Mouse (Mus musculus) c-Kit-negative CD71-positive TER-119-positive erythroid progenitor cells, embryonic 14.5 days (primary cell): ENCODE results near the gene Adamtsl1.

Source experiments
- DNase-seq: peaks from one replicate; pipeline ENCODE4 v3.0.0-alpha.2; 2013; ENCODE audit warnings: low read depth, low spot score

Gene Adamtsl1

DNA sequence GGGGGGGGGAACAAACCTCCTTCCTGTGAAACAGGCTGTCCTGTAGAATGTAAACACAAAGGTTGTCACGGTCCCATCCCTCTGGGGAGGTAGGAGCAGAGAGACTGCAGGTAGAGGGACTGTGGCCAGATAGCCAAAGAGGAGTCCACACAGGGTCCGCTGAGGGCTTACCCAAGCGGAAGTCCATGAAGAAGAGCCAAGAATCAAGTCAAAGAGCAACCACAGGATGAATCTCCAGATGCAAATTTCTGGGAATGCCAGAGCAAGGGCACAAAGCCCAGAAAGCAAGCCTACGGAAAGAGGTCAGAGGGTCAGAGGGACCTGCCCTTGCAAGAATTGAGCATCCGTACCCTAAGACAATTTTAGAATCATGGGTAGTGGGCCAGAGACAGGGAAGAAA lies 677.2 kb downstream of the Adamtsl1 start:
- DNase-seq = no peak

DNA sequence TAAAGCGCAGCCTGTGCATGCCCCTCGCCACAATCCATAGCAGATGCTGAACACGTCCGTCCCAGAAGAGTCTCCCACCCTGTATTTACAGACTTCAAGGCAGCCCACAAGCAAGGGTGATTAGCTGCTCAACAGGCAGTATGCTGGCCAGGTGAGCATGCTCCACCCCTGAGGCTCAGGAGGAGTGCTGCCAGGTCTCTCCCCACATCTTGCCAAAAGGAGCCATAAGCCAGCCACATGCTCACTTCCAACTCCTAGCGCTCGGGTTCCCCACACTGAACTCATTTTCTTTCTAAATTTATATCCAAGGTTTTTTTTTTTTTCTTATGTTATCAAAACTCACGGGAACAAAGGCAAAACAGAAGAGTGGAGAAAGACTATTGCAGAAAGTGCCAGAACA lies 687.8 kb downstream of the Adamtsl1 start:
- no peak for DNase-seq

DNA sequence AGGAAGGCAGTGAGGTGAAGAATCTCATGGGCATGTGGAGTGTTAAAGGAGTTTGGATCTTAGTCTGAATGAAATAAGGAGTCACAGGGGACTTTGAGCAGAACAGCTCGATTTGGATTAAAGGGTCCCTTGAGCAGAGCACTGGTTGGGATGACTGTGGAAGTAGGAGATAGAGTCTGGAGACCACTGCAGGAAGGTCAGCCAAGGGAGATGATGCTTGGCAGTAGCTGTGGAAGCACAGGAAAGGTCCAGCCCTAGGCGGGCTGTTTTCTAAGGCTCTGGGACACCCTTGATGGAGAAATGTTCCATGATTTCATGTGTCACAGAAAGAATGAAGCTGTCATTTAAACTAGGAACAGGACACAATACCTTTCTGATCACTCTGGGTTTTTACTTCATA lies 689.3 kb downstream of the Adamtsl1 start:
- DNase-seq = no peak

DNA sequence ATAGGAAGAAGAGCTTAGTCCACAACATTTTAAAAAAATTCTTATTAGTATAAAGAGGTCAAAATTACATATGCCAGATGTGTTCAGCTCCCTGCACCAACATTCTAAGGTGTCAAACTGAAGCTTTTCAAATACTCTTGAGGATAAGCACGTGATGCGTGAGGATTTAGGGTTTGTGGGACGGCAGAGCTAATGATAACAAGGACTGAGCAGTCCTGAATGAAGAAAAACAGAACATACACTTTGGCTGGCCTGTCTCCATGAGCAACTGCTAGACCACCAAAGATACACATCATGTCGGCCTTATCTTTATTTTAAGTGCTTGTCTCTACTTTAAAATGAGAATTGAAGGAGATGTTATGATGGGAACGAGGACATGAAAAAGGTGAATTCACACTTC lies 710.9 kb downstream of the Adamtsl1 start:
- DNase-seq = no peak

DNA sequence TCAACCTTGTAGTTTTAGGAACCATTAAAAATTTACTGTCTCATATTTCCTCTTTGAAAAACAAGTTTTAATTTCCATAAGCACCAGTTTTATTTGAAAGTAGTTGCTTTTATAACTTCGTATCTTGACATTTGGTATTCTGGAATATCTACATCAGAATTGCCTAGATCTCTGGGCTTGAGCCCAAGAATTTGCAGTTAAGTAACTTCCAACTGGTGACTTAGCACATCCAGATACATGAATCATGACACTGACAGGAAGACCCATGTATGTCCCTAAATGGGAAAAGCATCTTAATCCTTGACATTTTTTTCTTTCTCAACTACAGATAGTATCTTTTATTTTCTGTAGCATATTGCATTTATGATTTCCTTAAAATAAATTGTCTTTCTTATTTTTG lies 713.1 kb downstream of the Adamtsl1 start:
- no peak for DNase-seq

DNA sequence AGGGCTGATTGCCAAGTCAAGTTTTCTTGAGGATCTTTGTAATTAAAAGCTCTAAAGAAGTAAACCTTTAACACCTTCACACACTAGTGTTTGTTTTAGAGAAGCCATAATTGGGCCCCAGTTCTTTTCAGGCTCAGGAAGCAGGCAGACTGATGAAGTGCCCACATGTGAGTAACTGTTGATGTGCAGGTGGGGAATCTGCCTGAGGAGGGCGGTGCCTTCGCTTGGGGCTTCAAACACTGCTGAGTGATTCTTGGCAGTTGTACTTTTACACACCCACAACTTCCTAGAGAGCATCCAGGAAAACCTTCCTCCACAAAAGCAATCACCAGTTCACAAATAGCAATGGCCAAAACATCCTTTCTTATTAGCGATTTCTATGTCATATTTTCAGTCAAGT lies 719.2 kb downstream of the Adamtsl1 start:
- DNase-seq = no peak

DNA sequence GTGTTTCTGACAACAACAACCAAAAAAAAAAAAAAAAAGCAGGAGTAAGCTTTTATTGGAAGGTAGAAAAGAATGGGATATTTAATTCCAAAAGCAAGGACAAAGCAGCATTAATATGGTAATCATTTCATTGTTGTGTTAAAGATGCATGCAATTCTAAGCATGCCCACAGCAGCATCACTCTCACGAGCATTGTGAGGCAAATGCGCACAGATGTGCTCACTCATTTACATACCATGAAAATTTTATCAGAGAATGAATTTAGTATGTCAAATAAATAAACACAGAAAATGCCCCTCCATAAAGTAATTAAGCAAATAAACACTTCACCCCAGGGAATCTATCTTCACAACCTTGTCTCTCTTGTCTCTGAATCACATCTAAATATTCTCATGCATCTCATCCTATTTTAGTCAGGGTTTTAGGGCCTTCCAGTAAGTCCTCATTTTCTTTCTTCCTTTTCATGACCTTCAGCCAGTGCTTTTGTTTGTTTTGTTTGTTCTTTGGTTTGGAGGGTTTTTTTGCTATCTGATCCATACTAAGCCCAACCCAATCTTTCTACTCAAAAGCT lies 728.0 kb downstream of the Adamtsl1 start:
- no peak for DNase-seq

DNA sequence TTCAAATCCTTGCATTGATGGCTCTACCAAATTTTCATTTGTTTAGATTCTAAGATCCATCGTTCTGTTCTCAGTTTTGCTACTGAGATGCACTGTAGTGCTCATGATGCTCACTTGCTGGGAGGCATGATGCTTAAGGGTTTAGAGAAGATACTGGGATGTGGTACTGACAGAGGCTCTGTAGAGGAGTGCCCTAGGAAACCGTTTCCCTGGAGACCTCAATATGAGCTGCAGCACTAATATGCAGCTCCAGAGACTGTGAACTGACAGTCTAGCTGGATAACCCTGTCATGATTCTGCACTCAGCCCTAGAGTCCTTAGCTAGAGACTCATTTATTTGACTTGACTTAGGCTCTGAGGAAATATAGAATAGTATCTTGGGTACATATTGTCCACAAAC lies 756.1 kb downstream of the Adamtsl1 start:
- DNase-seq = no peak

DNA sequence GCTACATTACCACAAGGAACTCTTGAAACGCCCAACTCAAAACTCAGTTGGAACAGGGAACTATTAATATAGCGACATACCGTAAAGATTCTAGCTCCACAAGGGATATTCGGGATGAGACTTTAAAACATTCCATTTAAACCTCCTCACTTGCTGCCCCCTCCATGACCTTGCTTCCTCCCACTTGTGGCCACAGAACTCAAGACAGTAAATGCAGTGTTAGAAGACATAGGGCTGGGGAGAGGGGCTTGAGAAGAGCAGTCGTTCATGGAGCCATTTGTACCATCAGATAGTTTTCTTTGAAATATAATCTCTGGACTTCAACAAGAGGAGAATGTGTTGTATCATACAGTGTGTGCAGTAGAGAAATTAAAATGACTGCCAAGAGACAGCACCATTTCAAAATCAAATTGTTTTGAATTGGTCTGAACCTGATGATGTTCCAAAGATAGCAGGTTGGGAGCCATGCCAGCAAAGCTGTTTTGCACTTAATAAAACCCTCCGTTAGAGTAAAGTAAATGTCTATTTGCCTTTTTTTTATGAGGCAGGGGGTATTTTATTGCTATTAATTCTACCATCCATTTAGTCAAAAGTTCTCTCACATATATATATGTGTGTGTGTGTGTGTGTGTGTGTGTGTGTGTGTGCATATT lies 759.9 kb downstream of the Adamtsl1 start:
- no peak for DNase-seq

DNA sequence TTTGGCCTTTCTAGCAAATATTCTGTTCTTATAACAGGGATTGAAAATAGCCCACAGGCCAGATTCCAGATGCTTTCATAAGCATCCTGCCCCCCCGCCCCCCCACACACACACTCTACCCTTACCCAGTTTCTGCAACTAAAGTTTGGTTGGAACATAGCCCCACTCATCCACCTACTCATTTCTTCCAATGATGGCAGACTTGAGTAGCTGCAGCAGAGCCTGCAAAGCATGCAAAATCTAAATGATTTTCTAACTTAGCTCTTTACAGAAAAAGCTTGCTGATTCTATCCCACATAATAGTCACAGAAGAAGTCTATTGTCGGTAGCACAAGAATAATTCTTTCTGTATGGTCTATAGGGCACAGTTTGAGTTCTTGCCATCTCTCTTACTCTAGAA lies 760.7 kb downstream of the Adamtsl1 start:
- DNase-seq = no peak

DNA sequence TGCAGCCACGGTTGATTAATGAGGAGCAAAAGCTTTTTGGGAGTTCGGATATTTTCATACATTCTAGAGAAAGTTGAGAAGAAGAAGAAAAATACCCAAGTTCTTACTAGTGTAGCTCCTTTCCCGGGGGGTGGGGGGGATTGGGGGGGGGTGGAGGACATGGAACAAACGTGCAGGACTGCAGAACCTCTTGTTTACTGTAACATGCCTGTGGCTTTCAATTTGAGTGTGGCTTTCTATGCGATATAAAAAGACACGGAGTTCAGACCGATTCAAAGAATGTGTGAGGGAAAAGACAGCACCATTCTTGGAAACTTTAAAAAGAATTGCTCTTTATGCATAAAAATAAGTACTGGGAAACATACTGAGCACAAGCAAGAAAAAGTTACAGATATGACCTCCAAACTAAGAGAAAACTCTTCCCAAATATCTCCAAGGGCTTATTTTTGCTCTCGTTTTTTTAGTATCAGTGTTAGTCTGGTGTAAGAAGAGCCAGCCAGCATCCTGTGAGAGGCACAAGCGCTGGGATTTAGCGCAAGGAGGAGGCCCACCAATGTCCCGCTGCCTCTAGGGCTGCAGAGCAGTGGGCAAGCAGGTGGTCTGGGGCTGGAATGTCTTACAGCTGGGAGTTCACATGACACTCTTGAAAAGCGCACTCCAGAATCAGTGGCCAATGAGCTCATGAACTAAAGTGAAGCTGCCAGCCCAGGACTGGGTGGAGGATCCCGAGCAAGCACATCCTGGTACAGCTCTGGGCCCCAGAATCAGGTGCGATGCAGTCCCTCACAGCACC lies 762.2 kb downstream of the Adamtsl1 start:
- DNase-seq = no peak

DNA sequence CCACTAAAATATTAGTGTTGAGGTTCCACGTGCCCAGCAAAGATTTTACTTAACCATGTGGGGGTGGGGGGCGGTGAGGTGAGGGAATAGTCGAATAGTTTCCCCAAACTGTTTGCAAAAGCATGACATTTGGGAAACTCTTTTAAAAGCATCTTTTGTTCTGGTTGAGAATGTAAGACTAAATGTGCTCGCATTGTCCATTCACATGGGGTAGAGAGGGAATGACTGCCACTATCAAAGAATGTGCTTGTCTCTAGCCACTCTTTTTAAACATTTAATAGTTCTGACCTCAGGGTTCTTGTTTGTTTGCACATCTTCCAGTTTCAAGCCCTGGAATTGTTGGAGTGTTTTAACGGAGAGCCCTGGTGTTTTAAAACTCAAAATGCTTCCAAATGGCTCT lies 764.6 kb downstream of the Adamtsl1 start:
- DNase-seq = no peak

DNA sequence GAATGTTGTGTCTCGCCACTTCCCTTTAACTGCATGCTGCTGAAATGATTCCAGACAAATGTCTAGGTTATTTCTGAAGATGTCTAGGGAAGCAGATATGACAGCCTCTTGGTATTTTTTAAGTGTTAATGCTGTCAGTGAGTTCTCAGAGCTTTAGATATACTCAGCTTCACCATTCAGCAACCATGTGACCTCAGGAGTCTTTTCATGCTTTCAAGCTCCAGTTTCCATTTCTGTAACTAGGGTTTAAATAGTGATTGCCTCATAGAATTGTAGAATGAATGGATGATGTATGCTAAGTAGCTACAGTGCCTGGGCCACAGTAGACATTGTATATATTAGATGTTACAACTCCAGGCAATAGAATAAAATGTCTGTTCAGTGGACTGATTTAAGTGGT lies 772.6 kb downstream of the Adamtsl1 start:
- DNase-seq = no peak

DNA sequence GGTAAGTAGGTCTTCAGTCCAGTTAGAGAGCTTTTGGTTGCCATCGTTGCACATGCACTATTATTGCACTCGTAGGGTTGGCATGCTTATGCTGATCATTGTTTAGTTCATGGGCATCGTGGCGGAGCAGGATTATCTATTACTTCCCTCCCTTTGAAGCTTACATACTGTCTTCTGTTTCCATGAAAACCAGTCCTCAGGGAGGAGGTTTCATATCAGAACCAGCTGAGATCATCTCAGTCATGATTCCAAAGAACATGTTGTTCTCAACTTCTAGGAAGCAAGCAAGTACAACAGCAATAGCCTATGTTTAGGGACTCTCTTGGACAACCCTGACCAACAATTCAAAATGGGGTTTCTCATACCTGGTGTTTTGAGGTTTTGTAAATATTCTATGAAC lies 774.3 kb downstream of the Adamtsl1 start:
- no peak for DNase-seq

DNA sequence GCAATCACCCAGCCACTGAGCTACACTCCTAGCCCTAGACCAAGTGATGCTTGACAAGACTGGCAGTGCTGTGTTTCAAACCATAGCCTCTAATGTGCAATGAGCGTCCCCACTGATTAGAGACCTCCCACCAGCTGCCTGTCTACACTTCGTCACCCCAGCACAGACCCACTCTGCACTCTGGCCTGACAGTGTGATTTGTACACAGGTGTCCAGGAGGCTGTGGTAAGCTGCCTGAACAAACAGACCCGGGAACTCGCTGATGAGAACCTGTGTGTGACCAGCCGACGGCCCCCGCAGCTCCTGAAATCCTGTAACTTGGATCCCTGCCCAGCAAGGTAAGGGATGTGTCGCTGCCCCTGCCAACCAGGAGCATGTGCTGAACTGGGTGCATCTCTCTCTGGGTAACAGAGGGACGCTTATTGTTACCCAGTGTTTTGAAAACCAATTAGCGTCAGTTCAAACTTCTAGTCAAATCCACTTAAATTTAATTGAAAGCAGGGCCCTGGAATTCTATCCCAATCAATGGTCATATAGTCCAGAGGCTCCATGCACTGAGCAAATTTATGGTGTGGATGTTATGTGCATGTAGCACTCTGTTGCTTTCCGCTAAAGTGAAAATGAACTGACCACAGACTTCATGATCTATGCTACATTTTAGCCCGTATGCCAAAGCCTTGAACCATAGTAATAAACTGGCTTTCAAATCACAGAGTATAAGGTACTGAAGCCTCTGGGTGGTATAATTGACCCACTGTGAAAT lies 775.7 kb downstream of the Adamtsl1 start:
- DNase-seq = no peak

DNA sequence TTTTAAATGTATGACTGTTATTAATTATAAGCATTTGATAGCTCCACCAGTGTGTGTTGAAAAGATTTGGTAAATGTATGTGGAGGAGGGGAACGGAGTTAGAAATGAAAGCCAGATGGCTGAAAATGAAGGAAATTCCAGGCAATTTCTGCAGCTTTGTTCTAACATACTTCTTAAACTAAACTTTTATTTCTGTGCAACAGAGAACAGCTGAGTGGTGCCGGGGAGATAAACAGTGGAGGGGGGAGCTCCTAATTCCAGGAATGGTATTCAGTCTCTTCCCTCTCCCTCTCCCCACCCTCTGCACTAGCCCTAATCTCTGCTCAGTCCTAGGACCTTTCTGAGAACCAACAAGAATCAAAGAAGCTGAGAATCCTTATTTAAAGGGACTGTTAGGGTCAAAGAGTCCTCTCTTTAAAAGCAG lies 780.9 kb downstream of the Adamtsl1 start:
- no peak for DNase-seq

DNA sequence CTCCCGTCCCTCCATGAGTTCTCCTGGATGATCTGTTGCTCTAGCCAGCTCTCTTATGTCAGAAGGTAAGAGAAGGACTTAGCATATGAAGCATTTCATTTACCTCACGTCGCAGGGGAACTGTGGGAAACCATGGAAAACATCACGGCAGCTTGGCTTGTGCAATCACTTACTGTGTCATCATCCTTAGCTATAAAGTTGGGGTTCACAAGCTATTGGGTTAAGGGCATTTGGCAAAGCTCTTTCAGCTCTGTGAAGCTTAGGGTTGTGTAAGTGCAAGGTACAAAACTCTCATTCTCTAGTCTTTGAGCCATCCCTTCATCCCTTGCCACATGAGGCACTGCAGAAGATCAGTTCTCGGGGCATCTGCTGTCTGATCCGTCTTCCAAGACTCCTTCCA lies 787.5 kb downstream of the Adamtsl1 start:
- no peak for DNase-seq

DNA sequence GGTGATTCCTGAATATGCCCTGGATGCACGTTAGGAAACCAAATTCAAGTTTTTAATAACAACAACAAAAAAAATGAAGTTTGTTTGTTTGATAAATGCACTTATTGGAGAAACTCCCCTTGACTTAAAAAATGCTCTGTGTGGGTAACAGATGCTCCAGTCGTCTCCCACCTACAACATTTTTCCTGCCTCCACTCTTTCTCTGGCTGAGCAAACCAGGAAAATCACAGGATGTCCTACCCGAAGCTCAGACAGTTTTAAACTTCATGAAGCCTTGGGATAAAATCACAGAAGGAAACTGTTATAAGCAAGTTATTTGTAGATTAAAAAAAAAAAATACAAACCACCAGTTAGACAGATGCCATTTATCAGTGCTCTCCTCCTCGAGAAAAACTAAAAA lies 788.1 kb downstream of the Adamtsl1 start:
- DNase-seq = no peak

DNA sequence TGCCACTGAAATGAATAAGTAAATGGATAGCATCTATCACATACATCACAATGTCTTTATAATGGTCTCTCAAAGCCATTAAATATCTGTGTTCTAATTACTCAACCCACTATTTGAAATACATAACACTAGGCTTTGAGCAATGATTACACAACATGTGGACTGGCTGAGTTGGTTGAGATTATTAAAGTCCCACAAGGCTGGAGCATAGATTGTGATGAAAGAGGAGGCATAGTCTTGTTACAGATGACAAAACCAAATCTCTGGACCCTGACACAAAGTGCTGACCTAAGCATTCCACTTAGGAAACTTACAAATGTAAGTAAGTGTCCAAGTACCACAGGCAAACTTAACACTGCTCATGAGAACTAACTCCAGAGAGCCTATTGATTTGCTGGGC lies 792.8 kb downstream of the Adamtsl1 start:
- no peak for DNase-seq

DNA sequence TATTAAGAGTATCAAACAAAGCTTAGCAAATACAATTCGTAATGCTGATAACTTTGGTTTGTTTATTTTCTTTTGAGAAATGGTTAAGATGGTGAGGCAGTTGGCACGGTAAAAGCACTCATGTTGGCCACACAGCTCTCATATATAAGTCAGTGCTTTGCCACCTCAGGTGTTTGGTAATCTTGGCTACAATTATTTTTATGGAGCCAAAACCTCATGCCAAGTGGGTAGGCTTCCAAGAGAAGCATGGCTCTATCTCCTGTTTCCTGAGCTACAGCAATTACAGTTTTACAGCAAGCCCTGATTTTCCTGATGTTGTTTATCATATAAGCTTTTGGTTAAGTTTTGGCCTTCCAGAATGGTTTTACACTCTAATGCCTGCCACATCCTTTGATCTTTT lies 795.2 kb downstream of the Adamtsl1 start:
- DNase-seq = no peak

DNA sequence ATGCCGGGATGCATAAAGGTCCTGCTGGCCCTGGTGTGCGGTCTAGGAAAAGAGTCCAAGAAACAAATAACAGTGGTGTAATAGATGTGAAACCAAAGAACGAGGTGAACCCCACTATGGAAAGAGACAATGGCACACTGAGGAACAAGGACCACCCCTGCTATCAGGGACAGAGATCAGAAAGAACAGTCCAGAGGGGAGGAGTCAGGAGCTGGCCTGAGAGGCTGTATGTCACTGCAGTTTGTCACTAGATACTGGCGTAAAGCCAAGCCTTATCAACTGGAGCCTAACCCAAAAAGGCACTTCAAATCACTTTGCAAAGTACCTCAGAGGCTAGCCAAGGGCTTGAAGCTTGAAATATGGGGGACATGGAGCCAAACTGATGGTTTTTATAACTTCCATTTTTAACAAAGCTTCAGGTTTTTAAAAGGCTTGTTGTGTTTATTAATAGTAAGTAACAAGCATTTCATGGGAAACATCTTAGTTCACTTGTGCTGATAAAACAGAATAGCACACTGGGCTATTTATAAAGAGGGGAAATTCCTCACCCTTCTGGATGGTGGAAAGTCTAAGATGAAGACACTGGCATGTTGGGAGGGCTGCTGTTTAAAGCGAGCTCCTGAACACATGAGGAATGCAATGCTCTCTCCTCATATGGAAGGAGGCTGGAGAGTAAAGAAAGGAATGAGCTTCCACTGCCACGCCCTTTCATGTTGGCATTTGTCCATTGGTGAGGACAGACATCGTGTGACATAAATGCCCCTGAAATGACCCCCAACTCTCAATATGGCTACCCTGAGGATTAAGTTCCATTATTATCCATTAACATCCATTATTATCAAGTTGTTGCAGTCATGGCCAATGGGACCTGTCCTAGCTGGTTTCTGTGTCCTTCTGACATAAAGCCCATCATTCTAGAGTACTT lies 797.1 kb downstream of the Adamtsl1 start:
- no peak for DNase-seq
